Mouse (Mus musculus) gastrocnemius, adult 8-10 months (tissue): Measurements from ENCODE around the gene Fam149b. TPM values are rescaled to one million over a fixed set of nuclear protein-coding genes. Genes with fewer than 3 reads are reported as not detected.
"Not testable (repeated sequence)": the region's sequence is repeated elsewhere in the genome, so short reads cannot be mapped to it uniquely, and the experiment has no call there.

Experiments
- DNase-seq, 2 experiments: peaks; one replicate each; pipeline ENCODE4 v3.0.0; 2022; ENCODE audit warnings: low spot score in 2 of 2
- total RNA-seq, 4 experiments: library from RNA; stranded (reverse); gene quantifications; 2 replicates each; pipeline ENCODE4 v1.2.4; 2022

Gene Fam149b
- 10 to 100 TPM; 18.9 to 22.9 (median 21.4) TPM for total RNA-seq

DNA sequence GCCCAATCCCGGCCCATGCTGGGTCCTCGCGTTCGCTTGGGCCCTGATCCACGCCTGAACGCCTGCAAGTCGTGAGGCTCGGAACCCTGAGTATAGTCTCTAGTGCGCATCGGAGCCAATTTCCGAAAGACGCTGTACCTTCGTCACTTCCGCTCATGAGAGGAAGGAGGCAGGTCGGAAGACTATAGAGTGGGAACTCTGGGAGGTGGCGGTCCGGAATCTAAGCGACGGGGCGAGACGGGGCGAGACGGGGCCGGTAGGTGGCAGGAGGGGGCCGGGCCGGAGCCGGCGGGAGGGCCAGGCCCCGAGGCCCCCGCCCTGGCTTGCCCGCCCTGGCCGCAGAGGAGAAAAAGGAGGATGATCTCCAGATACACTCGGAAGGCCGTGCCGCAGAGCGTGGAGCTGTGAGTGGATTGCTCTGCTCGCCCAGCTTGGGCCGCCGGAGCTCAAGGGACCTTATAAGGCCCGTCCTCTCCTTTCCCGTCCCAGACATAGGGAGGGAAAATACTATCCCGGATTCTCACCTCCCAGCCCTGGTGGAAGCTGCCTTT is at the start of gene Fam149b, which contains the start of gene Ecd:
TSS of gene Fam149b (plus strand) at position 172 of the 551 bp plus-strand sequence.
TSS of gene Ecd (minus strand) at position 131 of the 551 bp plus-strand sequence.
- DNase-seq, result peak; percentile 86

DNA sequence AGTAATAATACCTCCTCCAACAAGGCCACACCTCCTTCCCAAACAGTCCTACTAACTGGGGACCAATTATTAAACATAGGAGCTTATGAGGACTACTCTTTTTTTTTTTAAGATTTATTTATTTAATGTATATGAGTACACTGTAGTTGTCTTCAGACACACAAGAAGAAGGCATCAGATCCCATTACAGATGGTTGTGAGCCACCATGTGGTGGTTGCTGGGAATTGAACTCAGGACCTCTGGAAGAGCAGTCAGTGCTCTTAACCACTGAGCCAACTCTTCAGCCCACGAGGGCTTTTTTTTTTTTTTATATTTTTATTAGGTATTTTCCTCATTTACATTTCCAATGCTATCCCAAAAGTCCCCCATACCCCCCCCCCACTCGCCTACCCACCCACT is 42.9 kb upstream of the Fam149b start:
- DNase-seq, result not testable (repeated sequence)

DNA sequence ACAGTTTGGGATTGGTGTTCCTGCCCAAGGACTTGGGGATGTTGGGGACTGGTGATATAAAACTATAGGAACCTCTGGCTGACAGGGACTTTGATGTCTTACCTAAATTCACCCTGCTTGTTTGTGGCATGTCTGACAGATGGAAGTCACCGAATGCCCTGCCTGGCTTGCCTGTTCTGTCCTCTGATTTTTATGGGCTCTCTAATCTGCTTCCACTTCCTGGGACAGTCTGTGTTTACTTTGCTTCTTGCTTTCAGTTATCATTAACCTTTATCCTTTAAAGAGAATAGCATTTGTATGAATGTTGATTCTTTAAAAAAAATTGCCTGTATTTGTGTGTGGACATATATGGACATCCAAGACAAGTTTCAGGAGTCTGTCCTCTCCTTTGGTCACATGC is 32.8 kb upstream of the Fam149b start:
- DNase-seq, result no peak

DNA sequence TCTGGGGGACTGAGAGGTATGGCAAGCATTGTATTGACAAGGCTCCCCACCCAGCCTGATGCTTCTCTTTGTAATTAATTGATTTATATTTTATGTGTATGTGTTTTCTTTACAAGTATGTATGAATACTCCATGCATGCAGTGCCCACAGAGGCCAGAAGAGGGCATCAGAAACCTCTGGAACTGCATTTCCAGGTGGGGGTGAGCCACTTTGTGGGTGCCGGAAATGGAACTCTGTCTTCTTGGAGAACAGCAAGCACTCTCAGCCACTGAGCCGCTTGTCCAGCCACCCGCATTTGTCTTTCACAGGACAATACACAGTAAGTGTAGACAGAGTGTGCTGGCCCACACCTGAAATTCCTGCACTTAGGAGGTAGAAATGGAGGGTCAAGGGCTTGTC is 28.5 kb upstream of the Fam149b start:
- DNase-seq, result no peak

DNA sequence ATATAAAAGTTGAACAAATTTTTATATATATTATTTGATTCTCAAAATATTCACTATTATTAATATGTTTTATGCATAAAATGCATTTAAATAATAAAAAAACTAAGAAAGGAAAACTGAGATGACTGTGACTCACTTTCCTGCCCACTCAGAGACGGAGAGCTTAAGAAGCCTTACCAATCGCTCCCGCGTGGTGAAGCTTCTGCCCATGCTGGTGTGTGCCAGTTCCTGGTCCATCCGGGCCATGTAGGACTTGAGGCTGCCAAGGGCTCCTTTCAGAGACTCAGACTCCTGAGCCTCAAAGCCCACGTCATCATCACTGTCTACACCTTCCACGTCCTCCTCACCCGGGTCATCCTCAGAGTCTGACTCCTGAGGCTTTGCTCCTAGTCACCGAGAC is 23.8 kb upstream of the Fam149b start:
- DNase-seq, result no peak

DNA sequence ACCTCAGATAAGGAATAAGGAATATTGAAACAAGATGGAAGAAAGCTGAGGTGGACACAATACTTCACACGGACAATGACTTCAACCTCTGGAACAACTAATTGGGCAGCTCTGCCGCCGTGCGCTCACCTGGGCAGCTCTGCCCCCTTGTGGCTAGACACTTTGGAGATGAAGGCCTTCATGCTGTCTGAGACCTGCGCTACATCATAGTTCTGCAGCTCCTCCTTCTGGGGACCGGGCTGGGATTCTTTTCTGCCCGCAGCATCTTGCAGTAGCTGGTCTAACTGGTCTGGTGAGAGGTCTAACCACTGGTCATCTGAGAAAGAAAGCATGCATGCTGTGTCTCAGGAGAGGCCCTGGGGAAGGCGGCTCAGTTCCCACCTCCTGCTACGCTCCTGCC is 19.5 kb upstream of the Fam149b start:
- DNase-seq, result no peak

DNA sequence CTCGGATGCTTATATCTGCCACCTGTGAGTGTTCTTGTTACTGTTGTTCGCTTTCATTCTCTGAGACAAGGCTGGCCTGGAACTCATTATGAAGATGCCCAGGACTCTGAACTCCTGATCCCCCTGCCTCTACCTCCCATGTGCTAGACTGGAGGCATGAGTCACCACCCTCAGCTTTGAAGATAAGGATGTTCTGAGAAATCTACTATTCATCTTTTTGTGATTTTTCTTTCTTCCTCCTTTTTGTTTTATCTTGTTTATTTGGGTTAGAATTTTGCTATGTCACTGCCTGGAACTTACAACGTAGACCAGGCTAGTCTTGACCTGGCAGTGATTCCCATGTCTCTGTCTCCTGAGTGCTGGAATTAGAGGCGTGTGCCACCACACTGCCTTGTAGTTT is 16.6 kb upstream of the Fam149b start:
- DNase-seq, result no peak

DNA sequence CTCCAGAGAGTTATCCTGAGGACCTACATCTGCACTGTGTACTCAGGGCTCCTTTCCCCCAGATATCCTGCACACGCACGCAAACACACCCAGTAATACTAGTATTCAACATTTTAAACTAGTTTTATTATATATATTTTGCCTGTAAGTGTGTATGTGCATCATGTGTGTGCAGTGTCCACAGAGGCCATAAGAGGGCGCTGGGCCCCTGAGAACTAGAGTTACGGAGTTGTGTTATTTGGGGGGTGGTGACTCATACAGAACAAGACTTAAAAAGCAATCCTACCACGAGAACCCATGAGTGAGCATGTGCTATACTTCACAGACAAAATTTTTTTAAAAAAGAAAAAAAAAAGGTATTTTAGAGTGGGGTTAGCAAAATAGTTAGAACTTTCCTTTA is 8.5 kb upstream of the Fam149b start:
- DNase-seq, result no peak

DNA sequence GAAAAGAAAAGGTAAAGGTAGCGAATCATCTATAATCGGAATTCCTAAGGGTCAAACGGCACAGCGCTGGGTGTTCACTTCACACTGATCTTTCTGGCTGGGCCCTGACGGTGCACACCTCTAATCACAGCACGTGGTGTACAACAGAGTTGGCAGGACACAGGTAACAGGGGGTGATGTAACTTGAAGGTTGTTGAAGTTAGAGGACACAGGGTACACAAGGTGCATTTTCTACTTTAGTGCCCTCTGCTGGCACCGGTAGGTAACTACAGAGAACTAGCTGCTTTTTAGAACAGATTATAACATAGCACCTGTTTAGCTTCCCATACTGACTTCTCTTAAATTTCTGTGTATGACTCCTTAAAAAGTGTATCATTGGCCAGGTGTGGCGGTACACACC is 7.8 kb upstream of the Fam149b start:
- no peak for DNase-seq

DNA sequence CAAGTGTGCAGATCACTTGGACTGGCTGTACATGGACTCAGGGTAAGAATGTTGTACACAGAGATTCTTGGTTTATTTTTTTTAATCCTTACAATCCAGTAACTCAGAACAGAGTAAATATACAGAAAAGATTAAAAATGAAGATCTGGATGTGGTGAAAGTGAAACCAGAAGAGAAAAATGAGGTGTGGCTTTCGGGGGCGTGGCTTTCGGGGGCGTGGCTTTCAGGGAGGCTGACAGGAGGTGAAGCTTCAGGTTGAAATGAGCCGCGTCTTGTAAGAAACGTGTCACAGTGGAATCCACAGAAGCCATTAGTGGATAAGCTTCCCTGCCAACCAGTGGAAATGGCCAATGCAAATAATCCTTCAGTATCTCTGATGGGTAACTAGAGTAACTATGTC is 7.1 kb upstream of the Fam149b start:
- no peak for DNase-seq

DNA sequence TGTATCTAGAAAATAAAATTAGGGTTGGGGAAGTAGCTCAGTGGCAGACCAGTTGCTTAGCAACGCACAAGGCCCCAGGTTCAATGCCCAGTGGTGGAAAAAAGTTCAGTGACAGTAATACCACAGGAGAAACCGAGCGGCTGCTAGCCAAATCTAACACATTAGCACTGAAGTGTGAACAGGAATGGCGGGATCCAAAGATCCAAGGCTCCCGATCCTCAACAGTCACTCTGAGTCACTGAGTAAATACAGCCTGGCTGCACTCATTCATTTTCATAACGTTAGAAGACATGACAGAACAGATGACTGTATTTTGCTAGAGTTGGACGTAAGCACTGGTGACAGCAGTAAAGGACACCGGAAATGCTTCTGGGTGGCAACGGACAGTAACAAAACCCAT is 2.1 kb upstream of the Fam149b start:
- DNase-seq, result no peak

DNA sequence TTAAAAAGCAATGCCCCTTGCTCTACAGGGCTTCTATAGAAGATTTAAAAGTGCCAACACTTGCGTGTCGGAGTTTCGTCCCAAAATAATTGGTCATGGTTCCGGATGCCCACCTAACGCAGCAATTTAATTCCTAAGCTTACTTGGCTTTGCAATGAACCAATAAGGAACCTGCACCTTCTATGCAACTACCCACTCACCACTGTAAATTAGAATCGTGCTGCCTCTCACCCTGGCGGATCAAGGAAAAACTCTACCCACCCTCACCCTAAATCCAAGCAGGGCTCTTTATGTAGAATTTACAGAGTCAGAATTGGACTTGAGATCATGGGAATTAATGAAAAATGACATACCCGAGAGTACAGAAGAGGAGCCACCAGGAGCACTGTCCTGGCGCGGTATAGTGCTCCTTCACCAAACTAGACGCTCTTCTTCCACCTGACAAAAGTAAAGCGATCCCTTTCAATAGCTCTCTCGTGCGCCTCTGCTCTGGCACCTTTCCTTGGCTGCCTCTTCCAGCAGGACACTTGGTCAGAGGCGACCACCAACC is 446 bp upstream of the Fam149b start:
- DNase-seq, result no peak

DNA sequence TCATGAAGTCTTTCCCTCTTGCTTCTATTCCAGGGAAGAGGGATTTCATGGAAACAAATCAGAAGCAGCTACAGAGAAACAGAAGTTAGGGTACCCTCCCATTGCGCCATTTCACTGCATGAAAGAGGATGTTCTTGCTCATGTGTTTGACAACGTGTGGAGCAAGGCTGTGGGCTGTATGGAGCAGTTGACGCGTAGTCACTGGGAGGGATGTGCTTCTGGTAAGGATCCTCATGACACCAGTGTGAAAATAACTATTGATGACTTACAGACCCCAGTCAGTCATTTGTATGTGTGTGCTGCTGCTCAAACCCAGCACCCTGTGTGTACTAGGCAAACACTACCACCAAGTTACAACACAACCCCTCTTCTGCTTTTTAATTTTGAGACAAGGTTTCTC is 15.3 kb downstream of the Fam149b start:
- DNase-seq, result no peak

DNA sequence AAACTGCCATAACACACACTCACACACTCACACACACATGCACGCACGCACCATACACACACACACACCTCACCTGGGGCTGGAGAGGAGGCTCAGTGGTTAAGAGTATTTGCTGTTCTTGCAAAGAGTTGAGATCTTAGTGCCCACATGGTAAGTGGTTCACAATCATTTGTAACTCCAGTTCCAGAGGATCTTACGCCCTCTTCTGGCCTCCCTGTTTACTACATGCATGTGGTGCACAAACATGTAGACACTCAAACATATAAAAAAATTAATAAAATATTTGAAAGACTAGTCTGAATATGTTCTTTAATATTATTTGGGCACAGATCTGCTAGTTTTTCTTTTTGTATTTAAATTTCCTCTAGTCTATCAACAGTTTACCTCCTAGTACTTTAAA is 20.3 kb downstream of the Fam149b start:
- DNase-seq, result no peak

DNA sequence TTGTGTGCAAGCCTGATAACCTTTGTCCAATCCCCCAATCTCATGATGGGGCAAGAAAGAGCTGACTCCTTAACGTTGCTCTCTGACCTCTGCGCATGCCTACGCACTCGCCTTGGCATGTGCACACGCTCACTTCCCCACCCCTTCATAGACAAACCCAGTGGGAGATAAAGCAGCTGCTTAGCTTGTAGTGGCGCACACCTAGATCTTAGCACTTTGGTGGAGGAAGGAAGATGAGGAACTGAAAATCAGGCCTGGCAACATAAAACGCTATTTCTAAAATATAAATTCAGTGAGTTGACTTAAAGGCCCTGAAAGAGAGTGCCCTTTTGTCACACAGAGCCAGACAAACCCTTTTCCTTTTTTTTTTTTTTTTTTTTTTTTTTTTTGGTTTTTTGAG is 22.8 kb downstream of the Fam149b start:
- no peak for DNase-seq

DNA sequence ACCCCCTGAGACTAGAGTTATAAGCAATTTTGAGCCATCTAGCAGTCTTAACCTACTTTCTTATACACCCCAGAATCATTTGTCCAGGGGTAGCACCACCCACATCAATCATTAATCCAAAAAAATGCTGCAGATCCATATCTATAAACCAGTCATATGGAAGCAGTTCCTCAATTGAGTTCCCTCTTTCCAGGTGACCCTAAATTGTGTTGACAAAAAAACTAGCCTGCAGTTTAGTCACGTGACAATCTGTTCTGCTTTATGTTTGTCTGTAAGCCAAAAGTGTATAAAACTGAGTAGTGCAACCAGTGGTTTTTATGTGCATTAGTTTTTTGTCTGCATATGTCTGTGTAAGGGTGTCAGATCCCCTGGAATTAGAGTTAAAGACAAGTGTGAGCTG is 23.9 kb downstream of the Fam149b start:
- DNase-seq, result no peak

DNA sequence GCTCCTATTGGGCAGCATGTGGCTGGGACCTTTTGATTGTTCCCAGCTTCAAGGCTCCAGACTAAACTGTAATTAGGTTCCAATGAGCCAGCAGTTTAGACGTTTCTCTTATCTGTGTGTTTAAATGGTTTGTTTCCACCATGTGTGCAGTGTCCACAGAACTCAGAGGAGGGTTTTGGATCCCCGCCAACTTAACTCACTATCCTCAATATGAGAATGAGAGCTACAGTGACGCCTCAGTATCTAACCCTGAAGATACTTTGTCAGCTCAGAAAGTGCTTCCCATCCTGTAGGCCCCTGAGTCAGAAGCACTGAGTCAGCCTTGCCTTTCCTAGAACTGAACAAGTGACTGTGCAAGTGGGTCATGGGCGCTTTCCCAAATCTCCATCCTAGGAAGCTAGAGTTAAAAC is 29.2 kb downstream of the Fam149b start:
- DNase-seq, result no peak

DNA sequence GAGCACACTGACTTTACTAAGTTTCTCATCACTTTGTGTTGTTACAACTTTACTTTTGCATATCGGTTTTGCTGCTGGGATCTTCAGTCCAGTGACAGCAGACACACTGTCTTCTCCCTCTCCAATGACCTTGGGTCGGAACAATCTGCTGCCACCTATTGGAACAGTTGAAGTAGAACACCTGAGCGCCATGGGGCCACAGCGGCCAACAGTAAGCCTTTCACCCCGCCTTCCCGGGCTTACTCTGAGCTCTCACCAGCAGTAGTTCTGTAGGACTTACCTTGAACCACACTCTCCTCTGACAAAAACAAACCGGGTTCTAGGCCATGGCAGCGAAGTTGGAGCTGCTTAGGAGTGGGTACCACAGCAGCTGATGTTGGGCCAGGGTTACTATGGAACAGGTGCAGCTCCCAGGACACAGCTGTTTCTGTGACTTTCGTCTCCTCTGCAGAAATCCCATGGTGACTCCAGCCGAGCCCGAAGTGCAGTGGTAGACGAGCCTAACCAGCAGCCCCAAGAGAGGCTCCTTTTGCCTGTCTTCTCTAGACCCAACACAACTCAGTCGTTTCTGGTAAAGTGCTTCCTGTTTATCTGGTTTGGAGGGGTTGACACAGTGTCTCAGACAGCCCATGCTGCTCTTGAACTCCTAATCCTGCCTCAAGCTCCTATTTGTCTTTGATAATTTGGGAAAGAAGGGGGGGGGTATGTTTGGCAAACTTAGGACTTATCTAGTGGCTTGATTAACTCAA is 30.5 kb downstream of the Fam149b start:
- DNase-seq, result no peak

DNA sequence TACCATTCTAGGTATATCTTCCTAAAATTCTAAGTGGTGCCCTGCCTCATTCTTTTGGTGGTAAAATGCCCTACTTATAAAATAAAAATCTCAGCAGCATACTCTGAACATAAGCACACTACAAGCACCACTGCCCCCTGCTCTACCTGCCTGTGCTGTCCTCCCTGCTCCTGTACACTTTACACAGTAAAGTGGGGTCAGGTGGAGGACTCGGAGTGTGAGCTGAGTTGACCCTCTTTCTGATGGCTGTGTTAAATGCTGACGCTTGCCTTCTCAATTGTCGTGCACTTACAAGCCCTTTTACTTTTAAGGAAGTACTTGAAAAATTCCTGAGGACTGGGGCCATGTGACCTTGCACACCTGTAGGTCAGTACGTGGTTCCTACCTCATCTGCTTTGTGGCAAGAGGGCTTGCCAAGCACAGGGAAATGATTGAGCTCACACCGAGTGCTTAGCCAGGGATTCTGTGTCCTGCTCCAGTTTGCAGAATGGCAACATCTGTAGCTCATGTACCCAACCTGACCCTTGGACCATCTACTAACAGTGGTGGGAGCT is 31.2 kb downstream of the Fam149b start:
- DNase-seq, result no peak

DNA sequence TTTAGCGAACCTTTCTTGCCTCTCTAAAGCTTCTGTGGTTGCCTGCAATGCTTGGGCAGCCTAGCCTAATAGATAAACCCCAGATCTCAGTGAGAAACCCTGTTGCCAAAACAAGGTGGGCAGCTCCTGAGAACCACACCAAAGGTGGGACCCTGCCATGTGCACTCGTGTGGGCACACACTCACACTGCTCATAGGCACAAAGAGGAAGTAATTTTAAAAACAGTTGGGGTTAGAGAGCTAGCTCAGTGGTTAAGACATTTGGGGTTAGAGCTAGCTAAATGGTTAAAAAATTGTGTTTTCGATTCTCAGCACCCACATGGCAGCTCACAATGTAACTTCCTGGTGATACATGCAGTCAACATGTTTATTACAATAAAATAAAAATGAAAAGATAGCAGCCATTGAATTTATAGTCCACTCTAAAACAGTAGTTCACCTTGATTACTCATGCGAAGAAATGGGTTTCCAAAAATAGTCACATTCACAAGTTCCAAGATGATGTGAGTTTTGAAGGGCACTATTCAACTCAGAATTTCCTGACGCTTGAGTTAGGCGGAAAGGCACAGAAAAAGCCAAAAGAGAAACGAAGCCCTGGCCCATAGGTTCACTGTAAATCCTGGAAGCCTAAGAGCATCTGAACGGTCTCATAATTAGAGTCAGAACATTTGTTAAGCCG is 31.9 kb downstream of the Fam149b start:
- no peak for DNase-seq

DNA sequence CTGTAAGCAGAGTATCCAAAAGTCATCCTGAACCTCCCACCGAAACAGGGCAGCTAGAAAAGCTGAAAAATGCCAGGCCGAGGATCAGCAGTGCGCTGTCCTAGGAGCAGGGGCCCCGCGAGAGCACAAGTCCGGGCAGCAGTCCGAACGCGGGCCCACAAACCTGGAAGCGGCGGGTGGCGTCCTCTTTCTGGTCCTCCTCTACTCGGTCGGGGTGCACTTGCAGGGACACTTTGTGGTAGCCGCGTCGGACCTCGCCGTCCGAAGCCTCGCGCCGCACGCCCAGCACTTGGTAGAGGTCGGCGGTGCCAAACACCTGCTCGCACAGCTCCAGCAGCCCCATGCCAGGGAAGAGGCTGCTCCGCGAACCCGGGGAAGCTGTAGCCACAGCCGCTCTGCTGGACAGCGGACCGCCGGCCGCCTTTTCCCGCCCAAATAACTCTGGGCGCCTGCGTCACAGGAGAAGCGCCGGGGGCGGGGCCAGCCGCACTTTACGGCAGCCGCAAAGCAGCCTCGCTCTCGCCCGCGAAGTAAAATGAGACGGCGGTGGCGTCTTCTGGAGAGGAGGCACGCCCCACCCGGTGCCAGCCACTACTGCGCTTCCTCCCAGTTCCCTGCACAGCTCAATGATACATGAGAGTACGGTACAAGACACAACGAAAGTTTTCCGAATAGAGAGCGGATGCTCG is 40.6 kb downstream of the Fam149b start, which contains the start of gene Dnajc9:
TSS of gene Dnajc9 (minus strand) at position 470 of the 689 bp plus-strand sequence.
- DNase-seq, result peak; percentile 90 to 91
